Mouse (Mus musculus) intestine, embryonic 15.5 days (tissue): ENCODE data around the gene Noxred1. TPM values are rescaled to one million over a fixed set of nuclear protein-coding genes. Genes with fewer than 3 reads are reported as not detected.
A peak's percentile ranks its signal among the peaks of the same experiment; 100 is the strongest.
"Not testable (repeated sequence)": the region's sequence is repeated elsewhere in the genome, so short reads cannot be mapped to it uniquely, and the experiment has no call there.

Source experiments
- ATAC-seq: fragments of 200-750 bp; cut with Nextera tagmentation; 2 replicates; pipeline ENCODE4 v1.8.0; 2017; ENCODE audit warnings: moderate TSS enrichment, moderate library complexity
- H3K27ac ChIP-seq: fragments of 300-500 bp; sonication (generic); 2 replicates; pipeline ENCODE4 v1.5.1; 2015; ENCODE audit warnings: mild to moderate bottlenecking, inconsistent platforms
- H3K27me3 ChIP-seq: fragments of 300-500 bp; sonication (generic); replicated peaks from 2 replicates; pipeline ENCODE4 v1.6.1; 2015; ENCODE audit warnings: inconsistent platforms
- H3K36me3 ChIP-seq: fragments of 300-500 bp; sonication (generic); 2 replicates; pipeline ENCODE4 v1.6.1; 2015; ENCODE audit warnings: inconsistent platforms
- H3K4me1 ChIP-seq: fragments of 300-500 bp; sonication (generic); replicated peaks from 2 replicates; pipeline ENCODE4 v1.6.1; 2015; ENCODE audit warnings: inconsistent platforms
- H3K4me2 ChIP-seq: fragments of 300-500 bp; sonication (generic); replicated peaks from 2 replicates; pipeline ENCODE4 v1.6.1; 2015; ENCODE audit warnings: mild to moderate bottlenecking, inconsistent platforms
- H3K4me3 ChIP-seq: fragments of 300-500 bp; sonication (generic); replicated peaks from 2 replicates; pipeline ENCODE4 v1.5.1; 2015; ENCODE audit warnings: inconsistent platforms
- H3K9ac ChIP-seq: fragments of 300-500 bp; sonication (generic); 2 replicates; pipeline ENCODE4 v1.6.1; 2015; ENCODE audit warnings: inconsistent platforms
- H3K9me3 ChIP-seq: fragments of 300-500 bp; sonication (generic); 2 replicates; pipeline ENCODE4 v1.6.1; 2016; ENCODE audit warnings: inconsistent platforms
- WGBS: fragments of 180-500 bp; shearing (Covaris S2); methylation state at CpG from one replicate; pipeline ENCODE4 v1.1.7; 2015; 5-methylcytosine and 5-hydroxymethylcytosine counted together
- polyA plus RNA-seq: library from polyadenylated mRNA; unstranded; fragments of >200 nt; fragmentation: Nextera tagmentation; extraction: Ambion mirVana; gene quantifications from 2 replicates; pipeline ENCODE4 v1.2.1, GENCODE M21; 2015

Gene Noxred1
- polyA plus RNA-seq, 1 experiment from 2014 or later, result 0.36 TPM

DNA sequence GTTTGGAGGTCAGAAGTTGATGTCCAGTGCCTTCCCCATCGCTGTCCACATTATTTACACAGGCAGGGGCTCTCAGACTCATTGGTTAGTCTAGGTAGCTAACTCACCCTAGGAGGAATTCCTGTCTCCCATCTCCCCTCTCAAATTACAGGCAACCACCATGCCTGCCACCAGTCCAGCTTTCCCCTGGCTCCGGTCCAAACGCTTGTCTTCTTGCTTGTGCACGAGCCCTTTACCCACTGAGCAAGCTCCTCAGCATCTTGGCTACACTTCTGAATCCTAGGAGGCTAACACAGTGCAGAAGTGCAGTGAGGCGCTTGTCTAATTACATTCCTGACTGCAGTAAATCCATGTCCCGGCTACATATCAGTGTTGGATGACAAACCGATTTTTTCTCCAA lies 19.2 kb downstream of the Noxred1 start:
- no peak overlapping the region for H3K4me2 ChIP-seq
- 51% methylated on average over 7 of the region's 7 CpGs for WGBS
- no peaks in the 10 kb centered on the region for H3K36me3 ChIP-seq
- ATAC-seq, result no peak
- H3K9ac ChIP-seq, result no peak overlapping the region
- H3K4me3 ChIP-seq, result no peak overlapping the region
- no peak overlapping the region for H3K27ac ChIP-seq
- H3K9me3 ChIP-seq, result no peaks in the 10 kb centered on the region
- no peaks in the 10 kb centered on the region for H3K4me1 ChIP-seq
- H3K27me3 ChIP-seq, result no peaks in the 10 kb centered on the region

DNA sequence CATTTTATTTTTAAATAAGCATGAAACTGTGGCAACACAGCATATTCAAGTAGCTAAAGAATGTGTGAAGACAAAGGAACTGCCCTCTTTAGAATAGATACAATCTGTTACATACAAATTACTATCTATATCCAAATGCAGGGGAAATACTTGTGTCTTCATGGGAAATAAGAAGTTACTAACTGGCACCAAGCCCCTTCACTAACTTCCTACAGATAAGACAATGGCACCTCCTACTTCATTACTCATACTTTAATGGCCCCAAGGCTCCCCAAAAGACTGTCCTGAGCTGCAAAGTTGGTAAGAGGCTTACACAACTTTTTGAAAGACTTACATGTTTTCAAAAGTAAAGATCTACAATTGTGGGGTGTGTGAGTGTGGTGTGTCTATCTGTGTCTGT lies 20.9 kb downstream of the Noxred1 start:
- no peak for ATAC-seq
- Histone ChIP-seq H3K4me2 (no peak overlapping the region), H3K4me1 (no peaks in the 10 kb centered on the region), H3K27me3 (no peaks in the 10 kb centered on the region), H3K9me3 (no peaks in the 10 kb centered on the region), H3K27ac (no peak overlapping the region), H3K9ac (no peak overlapping the region), H3K36me3 (no peaks in the 10 kb centered on the region), H3K4me3 (no peak overlapping the region)

DNA sequence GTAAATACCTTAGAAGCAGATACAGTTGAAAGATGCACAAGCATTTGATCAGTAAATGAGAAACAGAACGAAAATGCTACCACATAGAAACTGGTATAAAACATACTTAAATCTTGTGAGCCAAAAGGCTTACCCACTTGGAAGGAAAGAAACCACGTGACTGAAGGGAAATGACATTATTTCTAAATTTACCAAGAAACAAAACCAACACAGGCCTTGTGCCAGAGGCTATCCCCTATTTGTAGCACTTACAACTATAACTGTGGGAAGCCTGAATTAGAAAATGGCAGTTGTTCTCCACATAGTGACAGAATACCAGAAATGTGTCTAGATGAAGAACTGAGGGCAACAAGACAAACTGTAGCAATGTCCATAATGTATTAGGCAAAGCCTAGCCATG lies 22.5 kb downstream of the Noxred1 start:
- WGBS, result 60% methylated on average over 2 of the region's 2 CpGs
- Histone ChIP-seq H3K9me3 (no peaks in the 10 kb centered on the region), H3K9ac (no peak overlapping the region), H3K4me3 (no peak overlapping the region), H3K36me3 (no peaks in the 10 kb centered on the region), H3K4me1 (no peaks in the 10 kb centered on the region), H3K4me2 (no peak overlapping the region), H3K27me3 (no peaks in the 10 kb centered on the region), H3K27ac (no peak overlapping the region)
- ATAC-seq, result no peak

DNA sequence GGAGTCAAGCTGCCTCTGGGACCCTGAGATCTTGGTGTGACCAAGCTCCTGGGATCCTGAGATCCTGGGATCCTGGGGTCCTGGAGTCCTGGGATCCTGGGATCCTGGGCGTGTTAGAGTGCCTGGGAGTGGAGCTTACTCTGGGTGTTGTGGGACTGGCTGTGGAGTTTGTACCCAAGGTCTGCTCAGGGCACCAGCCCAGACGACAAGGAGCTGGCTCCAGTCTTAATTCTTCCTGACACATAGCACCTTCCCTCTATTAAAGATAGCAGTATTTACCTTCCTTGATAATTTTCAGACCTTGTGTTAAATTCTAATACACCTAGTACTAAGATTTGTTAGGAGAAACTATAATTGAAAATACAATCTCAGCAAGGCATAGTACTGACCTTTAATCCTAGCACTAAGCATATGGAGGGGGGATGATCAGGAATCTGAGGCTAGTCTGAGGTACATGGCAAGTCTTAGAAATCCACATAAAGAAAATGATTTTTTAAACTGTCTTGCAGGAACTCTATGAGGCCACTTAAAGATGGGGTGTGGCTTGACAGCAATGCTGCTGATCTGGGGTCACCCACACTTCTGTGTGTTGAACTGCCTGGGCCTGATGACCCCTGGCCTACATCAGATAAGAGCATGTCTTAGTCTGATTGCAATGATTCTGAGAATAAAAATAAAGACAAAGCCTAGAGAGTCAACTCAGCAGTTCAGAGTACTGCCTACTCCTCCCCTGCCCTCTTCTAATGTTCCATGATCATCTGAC lies 25.5 kb downstream of the Noxred1 start:
- Histone ChIP-seq H3K9me3 (no peaks in the 10 kb centered on the region), H3K9ac (no peak overlapping the region), H3K27me3 (no peaks in the 10 kb centered on the region), H3K36me3 (no peaks in the 10 kb centered on the region), H3K4me1 (no peaks in the 10 kb centered on the region), H3K4me3 (no peak overlapping the region), H3K27ac (no peak overlapping the region), H3K4me2 (no peak overlapping the region)
- peak; percentile 80 for ATAC-seq
- WGBS, result 39% methylated on average over 2 of the region's 2 CpGs

DNA sequence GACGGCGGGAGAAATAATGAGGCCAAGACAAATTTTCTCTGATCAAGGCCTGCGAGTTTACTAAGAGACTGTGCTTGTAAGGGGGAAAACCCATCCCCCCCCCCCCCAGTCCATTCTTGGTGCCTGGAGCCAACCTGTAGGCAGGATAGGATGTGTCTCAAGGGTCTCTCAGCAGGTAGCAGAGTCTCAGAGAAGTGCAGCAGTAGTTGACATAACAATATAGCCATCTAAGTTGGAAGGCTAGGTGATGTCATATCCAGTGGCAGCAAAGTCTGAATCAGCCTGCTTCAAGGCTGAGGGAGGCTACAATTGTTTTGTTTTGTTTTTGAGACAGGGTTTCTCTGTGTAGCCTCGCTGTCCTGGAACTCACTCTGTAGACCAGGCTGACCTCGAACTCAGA lies 32.7 kb downstream of the Noxred1 start:
- ATAC-seq, H3K4me3 ChIP-seq: not testable (repeated sequence)
- 94% methylated on average over 5 of the region's 5 CpGs for WGBS

DNA sequence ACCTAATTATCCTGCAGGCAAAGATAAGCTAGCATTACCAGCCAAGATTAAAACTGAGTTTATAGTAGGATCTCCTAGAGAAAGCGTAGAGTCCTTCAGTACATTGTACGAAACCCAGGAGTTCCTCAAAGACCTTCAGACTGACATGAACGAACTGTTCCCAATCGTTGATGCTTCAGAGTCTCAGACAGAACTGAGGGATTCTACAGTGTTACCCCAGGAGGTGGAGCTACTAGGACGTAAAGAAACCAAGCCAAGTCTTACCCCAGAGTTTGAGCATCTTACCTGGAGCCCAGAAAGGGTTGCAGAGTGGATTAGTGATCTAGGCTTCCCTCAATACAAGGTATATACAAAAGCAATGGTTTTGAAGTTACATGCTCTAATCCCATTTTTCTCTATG lies 36.8 kb downstream of the Noxred1 start:
- ATAC-seq, result no peak
- 65% methylated on average over 5 of the region's 5 CpGs for WGBS

More for the DNA sequence above, 32.7 kb downstream of the Noxred1 start:
- not testable (repeated sequence) for H3K4me2 ChIP-seq, H3K9me3 ChIP-seq, H3K36me3 ChIP-seq, H3K27ac ChIP-seq, H3K27me3 ChIP-seq, H3K4me1 ChIP-seq, H3K9ac ChIP-seq

DNA sequence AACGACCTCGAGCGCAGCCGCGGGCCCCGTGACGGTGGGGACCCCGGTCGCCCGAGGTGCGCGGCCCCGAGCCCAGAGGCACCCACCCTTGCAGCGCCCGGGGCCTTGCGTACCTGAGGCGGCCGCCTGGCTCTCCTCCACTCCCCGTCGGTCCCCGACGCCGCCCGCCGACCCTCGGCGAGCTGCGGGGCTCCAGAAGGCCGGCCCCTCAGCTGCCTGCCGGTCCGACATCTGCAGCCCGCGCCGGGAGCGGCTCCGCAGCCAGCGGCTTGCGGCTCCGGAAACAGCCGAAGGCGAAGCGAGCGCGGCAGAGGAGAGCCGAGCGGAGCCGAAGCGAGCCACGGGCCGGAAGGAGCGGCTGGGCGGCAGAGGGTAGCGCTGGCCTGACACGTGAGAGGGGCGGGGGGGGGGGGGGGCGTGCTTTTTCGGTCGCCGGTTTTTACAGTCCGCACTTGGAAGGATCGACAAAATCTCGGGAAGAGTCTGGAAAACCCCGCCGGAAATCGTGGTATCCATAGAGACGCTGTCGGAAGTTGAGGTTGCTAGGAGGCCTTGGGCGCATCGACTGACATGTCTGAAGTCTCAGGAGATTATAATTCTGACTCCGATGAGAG lies 38.5 kb downstream of the Noxred1 start, which contains the start of gene Tmed8:
Gene Tmed8 (minus strand): TSS at position 482 of the 614 bp plus-strand sequence.
- WGBS, result under 1% methylated on average over 56 of the region's 70 CpGs
- peak within 1 kb of the TSS; percentile 74; the same call in 1 of the 2 replicates for H3K27ac ChIP-seq

More for the DNA sequence above, 36.8 kb downstream of the Noxred1 start:
- Histone ChIP-seq H3K4me3 (no peak overlapping the region), H3K36me3 (no peaks in the 10 kb centered on the region), H3K9me3 (no peaks in the 10 kb centered on the region), H3K4me1 (no peaks in the 10 kb centered on the region), H3K27ac (no peak overlapping the region), H3K4me2 (no peak overlapping the region), H3K27me3 (no peaks in the 10 kb centered on the region), H3K9ac (no peak overlapping the region)

DNA sequence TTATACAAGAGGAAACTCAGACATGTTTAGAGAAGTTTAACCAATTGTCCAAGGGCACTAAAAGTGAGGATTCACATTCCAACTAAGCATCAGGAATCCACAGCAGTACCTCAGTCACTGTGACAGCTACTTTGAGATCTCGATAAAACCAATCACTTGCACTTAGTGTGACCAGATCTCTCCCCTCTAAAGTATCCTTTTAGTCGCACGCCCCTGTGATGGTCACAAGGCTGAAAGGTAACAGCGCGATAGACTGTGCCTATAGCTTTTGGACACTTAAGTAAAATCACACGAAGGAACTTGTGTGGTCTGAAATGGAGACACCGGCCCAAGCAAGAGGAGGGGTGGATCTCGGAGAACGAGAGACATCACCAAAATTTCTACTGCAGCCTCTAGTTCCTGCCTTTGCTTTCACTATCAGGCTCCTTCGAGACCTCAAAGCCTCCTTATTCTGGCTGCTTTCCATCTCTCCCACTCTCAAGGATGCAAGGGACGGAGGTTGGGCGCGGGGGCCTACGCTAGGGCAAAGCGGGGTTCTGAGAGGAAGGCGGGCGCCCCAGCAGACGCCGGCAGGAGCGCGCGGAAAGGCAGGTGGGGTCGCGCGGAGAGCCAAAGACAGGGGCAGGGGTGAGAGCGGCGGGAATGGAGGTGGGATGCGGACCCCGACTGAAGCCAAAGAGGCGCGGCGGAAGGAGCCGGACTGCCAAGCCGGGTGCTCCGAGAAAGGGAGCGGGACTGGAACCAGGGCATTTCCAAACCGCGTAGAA lies 39.1 kb downstream of the Noxred1 start, which contains the start of gene Samd15:
Gene Samd15 (plus strand): TSS at position 518 of the 767 bp plus-strand sequence.
- H3K9ac ChIP-seq, result peak within 1 kb of the TSS; percentile 84
- peak within 1 kb of the TSS; percentile 95 for H3K4me2 ChIP-seq
- H3K4me3 ChIP-seq, result peak within 1 kb of the TSS; percentile 89
- no peaks in the 10 kb centered on the region for H3K36me3 ChIP-seq
- H3K9me3 ChIP-seq, result no peaks in the 10 kb centered on the region
- no peaks in the 10 kb centered on the region for H3K4me1 ChIP-seq
- H3K27me3 ChIP-seq, result no peaks in the 10 kb centered on the region
- peak within 1 kb of the TSS; percentile 74; the same call in 1 of the 2 replicates for H3K27ac ChIP-seq
- under 1% methylated on average over 38 of the region's 38 CpGs for WGBS
- peak; percentile 63 for ATAC-seq

More for the DNA sequence above, 38.5 kb downstream of the Noxred1 start, which contains the start of gene Tmed8:
- peak; percentile 97 for ATAC-seq
- peak within 1 kb of the TSS; percentile 89 for H3K4me3 ChIP-seq
- no peaks in the 10 kb centered on the region for H3K4me1 ChIP-seq
- H3K27me3 ChIP-seq, result no peaks in the 10 kb centered on the region
- no peaks in the 10 kb centered on the region for H3K9me3 ChIP-seq
- H3K9ac ChIP-seq, result peak within 1 kb of the TSS; percentile 84
- peak within 1 kb of the TSS; percentile 95 for H3K4me2 ChIP-seq
- no peaks in the 10 kb centered on the region for H3K36me3 ChIP-seq

DNA sequence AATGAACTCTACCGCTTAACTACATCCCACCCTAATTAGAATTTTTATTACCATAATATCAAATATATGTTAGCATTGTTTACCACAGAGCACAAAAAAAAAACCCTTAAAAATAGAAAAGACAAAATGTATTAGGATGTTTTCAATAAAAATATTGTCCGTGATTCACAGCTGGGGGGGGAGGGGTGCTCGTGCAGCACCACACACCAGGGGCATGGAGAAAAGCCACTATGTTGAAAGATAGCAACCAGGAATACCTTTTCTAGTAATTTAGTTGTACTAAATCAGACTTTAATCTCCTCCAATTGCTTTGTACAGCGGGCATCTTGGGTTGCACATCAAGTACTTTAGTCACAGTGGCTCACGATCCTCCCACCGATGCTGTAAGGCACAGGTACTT lies 39.7 kb downstream of the Noxred1 start:
- WGBS, result 56% methylated on average over 6 of the region's 6 CpGs
- 0 out of 2 replicates have a peak overlapping the region, but pooled peaks have one; percentile 84 for H3K9ac ChIP-seq
- H3K4me2 ChIP-seq, result peak overlapping the region; percentile 95
- H3K4me3 ChIP-seq, result peak overlapping the region; percentile 89; the same call in 1 of the 2 replicates
- no peaks in the 10 kb centered on the region for H3K4me1 ChIP-seq
- ATAC-seq, result no peak
- H3K27me3 ChIP-seq, result no peaks in the 10 kb centered on the region
- no peaks in the 10 kb centered on the region for H3K36me3 ChIP-seq
- no peak overlapping the region for H3K27ac ChIP-seq
- H3K9me3 ChIP-seq, result no peaks in the 10 kb centered on the region

DNA sequence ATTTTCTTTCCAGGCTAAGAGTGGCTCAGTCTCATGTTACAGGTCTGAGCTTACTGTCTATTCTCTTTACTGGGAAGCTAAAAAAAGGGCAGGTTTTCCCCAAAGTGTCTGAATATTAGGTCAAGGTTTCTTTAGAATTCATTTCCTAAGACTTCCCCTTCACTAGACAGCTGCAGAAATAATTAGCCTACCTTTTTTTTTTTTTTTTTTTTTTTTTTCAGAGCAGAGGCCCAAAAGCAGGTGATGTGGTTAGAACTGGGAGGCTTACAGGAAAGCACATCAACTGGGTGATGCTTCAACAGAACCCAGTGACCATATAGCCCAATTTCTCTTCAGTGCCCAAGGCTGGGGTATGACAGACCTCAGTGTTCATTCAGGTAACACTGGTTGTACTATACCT lies 42.2 kb downstream of the Noxred1 start:
- H3K4me2 ChIP-seq, result no peak overlapping the region
- H3K27me3 ChIP-seq, result no peaks in the 10 kb centered on the region
- no peaks in the 10 kb centered on the region for H3K36me3 ChIP-seq
- H3K27ac ChIP-seq, result no peak overlapping the region
- no peak overlapping the region for H3K9ac ChIP-seq
- no peak overlapping the region for H3K4me3 ChIP-seq
- ATAC-seq, result no peak
- no peaks in the 10 kb centered on the region for H3K4me1 ChIP-seq
- no peaks in the 10 kb centered on the region for H3K9me3 ChIP-seq

DNA sequence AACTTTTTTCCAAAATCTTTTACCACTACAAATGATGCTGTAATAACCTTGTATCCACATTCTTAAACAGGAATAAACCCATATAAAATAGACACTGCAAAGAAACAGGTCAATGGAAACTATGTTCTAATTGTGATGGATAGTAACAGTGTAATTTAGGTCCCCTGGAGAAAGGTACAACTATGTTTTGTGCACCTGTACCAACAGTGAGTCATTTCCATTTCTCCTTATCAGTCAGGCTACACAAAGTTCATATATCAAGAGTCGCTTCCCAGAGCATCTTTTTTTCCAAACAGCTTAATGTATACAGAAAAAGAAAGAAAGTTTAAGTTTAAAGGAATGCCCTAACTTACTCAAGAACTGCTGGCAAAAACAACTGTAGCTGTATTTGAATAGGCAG lies 43.5 kb downstream of the Noxred1 start:
- no peaks in the 10 kb centered on the region for H3K36me3 ChIP-seq
- 51% methylated on average over 1 of the region's 1 CpGs for WGBS

DNA sequence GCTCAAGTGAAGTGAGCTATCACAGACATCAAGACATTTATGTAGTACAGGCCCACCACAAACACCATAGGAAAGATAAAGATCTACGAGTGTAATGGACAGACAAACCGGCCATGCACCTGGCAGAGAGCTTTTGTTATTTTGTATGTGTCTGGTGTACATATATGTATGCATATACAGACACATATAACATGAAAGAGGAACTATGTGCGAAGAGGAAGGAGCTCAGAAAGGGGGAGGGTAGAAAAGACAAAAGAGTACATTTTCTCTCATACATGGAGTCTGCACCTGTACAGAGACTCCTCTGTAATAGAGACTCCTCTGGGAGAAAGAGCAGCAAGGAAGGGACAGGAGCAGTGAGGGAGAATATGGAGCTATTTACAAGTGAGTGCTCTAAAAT lies 45.5 kb downstream of the Noxred1 start:
- H3K27ac ChIP-seq, result no peak overlapping the region
- ATAC-seq, result no peak
- no peaks in the 10 kb centered on the region for H3K36me3 ChIP-seq
- H3K9ac ChIP-seq, result no peak overlapping the region
- WGBS, result 87% methylated on average over 3 of the region's 3 CpGs
- no peak overlapping the region for H3K4me3 ChIP-seq
- H3K4me2 ChIP-seq, result no peak overlapping the region
- no peaks in the 10 kb centered on the region for H3K27me3 ChIP-seq
- H3K4me1 ChIP-seq, result no peaks in the 10 kb centered on the region
- H3K9me3 ChIP-seq, result no peaks in the 10 kb centered on the region

More for the DNA sequence above, 43.5 kb downstream of the Noxred1 start:
- Histone ChIP-seq H3K9ac (no peak overlapping the region), H3K27me3 (no peaks in the 10 kb centered on the region), H3K9me3 (no peaks in the 10 kb centered on the region), H3K27ac (no peak overlapping the region), H3K4me2 (no peak overlapping the region), H3K4me3 (no peak overlapping the region), H3K4me1 (no peaks in the 10 kb centered on the region)
- no peak for ATAC-seq
